Mouse (Mus musculus) left cerebral cortex, postnatal 25 days (tissue): ENCODE data around the gene Luc7l3. TPM values are rescaled to one million over a fixed set of nuclear protein-coding genes. Genes with fewer than 3 reads are reported as not detected.

Experiments used
- DNase-seq, 2 experiments: peaks; one replicate each; pipeline ENCODE4 v3.0.0; 2022; ENCODE audit warnings: low spot score in 2 of 2, mixed read lengths in 1 of 2
- intact Hi-C: fragments of 180-260 bp; cut with DNase I; formaldehyde crosslinking; loops from one replicate; pipeline ENCODE4 v1.15.1; 2025
- total RNA-seq, 2 experiments: library from RNA; stranded (reverse); gene quantifications; 2 replicates each; pipeline ENCODE4 v1.2.3; 2021

The Luc7l3 gene
- total RNA-seq, 2 experiments from 2014 or later: 108 to 120 TPM

DNA sequence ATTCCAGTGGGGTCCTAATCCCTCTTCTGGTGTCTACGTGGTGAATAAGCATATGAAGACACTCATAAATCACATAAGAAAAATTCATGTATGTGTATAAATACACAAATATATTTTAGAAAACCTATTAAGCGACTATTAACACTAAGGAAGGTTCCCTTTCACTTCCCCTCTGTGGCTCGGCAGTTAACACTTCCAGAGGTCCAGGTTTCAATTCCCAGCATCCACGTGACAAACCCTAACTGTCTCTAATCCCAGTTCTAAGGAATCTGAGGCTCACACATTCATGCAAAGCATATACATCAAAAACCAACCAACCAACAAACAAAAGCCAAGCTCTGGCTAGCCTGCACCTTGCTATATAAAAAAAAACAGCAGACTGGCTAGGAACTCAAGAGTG lies 4.3 kb downstream of the Luc7l3 start:
- intact Hi-C loops: no loop called here

DNA sequence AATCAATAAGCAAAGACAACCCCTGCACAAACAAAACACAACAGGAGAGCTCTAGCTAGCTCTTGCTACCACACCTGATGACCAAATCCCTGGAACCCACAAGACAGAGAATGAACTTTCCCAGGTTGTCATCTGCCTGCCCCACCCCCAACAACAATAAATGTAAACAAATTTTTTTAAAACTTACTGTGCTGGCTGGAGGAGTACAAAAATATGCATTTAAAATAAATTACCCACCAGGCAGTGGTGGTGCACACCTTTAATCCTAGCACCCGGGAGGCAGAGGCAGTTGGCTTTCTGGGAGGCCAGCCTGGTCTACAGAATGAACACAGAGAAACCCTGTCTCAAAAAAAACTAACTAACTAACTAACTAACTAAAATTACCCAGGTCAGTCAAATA lies 4.8 kb downstream of the Luc7l3 start:
- DNase-seq: no peak

More for the DNA sequence above, 4.3 kb downstream of the Luc7l3 start:
- DNase-seq: no peak

DNA sequence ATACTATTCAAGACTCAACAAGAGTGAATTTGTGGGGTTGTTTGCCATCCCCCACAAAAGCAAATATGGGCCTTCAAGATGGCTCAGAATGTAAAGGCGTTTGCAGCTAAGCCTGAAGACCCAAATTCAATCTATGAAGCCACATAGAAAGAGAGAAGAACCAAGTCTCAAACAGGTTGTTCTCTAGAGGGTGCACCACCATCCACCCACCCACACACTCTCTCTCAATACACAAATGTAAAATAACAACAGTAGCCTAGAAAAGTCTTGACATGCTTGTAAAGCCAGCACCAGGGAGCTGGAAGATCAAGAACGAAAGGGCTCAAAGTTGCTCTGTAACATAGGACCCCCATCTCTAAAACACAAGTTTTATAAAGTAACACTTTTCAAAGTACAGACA lies 5.3 kb downstream of the Luc7l3 start:
- intact Hi-C loops: no loop called here
- no peak for DNase-seq

More for the DNA sequence above, 4.8 kb downstream of the Luc7l3 start:
- intact Hi-C loops: no loop called here

DNA sequence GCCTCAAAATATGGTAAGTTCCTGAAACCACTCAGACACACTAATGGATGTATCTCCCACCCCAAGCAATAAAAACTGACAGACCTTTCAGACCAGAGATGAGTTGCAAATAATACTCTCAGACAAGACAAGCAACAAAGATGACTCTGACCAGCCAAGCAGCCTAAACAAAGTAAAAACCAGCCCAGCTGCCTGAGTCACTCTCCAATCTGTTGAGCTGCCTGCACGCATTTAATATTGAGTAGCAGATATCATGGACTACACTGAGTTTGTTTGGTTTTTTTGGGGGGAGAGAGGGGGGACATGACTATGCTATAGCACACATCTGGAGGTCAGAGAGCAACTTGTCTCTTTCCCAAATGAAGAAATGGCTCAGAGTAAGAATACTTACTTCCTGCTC lies 6.5 kb downstream of the Luc7l3 start:
- no peak for DNase-seq
- intact Hi-C loops: no loop called here

DNA sequence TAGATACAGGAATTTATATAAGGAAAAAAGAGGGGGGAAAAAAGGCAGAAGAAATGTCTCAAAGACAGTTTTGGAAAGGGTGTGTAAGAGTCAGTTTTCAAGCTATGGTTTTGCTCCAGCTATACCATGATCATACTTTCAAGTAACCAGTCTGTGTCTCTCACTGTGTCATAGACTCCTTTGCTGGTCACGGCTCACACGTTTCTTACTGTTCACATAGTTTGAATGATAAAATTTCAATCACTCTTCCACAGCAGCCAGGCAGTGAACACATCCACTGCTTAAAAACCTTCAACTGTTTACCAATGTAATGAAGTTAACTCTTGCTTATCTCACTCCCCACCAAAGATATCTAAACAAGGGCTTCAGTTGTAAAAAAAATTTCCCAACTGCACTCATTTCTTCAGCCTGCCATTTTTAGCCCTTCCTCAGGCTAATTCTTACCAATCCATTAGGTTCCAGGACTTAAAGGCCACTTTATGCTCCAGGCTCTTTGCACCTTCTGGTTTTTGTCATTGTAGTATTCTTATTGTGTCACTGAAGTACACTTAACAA lies 7.6 kb downstream of the Luc7l3 start:
- no peak for DNase-seq
- intact Hi-C loops: no loop called here

DNA sequence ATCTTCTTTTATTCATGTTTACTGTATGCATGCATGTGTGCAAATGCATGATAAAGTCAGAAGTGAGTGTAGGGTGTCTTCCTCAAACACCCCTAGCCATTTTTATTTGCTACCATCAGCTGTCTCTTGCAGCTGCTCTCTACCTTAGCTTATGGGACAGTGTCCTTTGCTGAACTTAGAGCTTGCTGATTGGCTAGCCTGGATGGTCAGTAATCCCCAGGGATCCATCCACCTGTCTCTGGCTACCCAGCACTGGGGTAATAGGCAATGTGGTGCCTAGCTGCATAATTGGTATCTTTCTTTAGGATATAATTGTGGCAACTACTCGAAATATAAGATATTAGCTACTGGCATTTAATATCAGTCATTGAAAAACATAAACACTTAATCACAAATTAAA lies 9.1 kb downstream of the Luc7l3 start:
- no peak for DNase-seq
- intact Hi-C loops: no loop called here

DNA sequence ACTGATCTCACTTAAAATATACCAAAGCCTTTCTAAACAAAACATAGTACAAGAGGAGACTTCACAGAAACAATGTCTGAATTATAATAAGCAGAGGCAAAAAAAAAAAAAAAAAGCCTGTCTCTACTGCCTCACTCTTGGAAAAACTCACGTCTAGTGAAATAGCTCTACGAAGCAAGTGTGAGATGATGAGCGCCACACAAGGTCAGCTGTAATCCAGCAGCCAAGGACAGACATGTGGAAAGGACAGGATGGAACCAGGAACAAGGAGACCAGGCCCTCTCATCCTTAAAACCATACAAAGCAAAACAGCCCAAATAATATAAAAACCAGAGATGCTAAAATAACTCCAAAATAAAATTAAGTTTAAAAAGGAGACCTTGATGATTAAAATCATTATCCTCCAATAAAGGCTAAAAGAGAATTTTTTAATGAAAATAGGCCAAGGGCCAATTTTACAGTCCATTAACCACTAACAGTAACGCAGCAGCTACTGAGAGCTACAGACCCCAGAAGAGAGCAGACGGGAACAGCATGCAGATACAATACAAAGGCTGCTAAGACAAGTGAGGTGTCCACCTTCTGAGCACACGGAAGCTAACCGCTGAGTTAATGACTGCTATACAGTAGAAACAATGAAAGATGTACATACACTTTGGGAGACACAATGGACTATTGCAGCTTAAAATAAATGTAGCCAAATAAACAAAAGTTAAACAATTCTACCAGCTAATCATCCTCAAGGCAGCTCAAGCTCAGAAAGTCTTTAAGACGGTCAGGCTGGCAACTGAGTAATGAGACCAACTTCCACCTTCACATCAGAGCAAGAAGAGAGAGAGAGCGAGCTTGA lies 26.6 kb downstream of the Luc7l3 start:
- no peak for DNase-seq
- intact Hi-C loops: no loop called here

DNA sequence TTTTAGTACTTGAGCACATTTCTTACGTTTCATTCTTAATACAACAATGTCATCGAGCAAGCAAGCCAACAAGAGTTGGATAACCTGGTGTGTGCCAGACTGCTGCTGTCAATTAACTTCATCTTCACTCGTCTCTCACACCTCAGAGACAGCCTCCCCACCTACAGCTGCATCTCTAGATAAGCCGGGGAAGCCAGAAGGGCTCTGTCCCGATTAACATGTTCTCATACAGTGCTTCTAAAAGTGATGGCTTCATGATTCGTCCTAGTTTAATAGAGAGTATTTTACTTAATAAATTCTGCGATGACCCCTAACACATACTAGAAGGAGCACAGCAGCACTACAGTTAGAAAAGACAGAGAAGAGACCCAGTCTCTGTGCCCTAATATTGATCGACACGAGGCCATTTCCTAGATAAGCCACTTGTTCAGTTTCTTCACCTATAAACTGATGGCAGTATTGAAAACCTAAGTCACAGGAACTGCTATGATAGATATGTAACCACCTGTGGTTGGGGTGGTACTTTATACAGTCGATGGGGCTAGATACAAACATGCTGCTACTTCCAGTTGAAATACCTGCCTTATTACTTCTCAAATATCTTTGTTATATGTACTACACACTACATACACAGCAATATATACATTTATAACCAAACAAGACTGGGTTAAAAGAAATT lies 31.6 kb downstream of the Luc7l3 start:
- intact Hi-C loops: no loop called here
- no peak for DNase-seq

DNA sequence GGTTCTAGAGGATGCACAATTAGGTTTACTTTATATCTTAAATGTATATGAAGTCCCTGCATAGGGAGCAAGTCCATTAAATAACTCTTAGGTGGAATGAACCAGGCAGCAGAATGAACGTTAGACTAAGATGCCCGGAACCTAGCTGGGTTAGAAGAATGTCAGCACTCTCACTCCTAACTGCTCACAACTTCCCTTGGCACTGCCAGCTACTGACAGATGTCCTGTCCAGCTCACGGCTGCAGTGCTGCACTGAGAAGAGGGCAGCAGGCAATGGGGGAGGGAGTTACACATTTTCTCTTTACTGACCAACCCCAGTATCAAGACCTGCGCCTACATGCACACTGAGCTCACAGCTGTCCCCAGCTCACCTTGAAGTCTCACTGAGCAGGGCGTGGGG lies 34.7 kb downstream of the Luc7l3 start:
- no peak for DNase-seq
- intact Hi-C loops: no loop called here

DNA sequence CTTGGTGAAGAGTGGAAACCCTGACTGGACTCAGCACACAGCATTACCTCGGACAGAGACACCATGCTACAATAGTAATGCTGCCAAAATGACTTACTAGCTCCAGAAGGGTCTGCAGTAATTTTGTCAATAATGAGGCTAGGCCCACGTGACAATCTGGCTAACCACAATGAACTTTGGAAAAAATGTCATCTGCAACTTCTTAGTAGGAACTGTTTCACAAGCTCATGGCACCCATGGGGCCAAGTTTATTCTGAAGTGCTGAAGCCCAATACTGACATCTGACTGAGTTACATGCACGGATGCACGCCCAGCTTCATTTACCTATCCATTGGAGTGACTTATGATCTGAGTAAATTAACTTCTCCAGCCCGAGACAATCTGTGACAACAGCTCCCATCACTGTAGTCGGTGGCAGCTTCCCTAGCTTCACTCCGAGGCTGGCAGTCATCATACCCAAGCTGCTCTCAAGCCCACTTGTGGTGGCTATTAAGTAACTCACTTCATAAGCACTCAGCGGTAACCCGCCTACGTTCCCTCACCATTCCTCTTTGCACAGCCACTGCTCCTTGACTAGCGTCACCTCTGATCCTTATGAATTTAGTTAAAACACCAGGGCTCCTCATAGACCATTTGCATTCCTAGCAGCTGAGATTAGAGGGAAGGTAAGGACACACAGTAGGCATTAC lies 35.8 kb downstream of the Luc7l3 start:
- DNase-seq: no peak
- intact Hi-C loops: no loop called here

DNA sequence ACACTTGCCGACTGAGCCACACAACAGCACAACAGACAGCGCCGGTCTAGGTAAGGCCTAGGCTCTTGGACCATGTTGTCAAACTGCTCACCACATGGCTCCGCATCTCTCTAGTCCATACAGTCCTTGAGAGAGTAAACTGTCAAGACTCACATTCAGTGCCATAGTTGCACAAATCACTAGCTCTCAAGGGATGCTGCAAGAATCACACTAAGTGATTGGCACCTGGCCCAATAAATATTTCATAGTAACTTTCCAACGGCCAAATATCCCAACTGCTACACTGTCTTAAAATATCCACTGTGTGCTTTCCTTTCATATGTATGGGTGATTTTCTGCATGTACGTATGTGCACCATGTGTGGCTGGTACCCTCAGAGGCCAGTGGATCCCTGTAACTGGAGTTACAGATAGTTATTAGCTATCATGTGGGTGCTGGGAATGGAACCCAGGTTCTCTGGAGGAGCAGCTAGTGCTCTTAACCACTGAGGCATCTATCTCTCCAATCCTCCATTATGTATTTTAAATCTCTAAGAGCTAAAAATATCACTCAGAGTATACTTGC lies 38.2 kb downstream of the Luc7l3 start:
- DNase-seq: no peak
- intact Hi-C loops: no loop called here

DNA sequence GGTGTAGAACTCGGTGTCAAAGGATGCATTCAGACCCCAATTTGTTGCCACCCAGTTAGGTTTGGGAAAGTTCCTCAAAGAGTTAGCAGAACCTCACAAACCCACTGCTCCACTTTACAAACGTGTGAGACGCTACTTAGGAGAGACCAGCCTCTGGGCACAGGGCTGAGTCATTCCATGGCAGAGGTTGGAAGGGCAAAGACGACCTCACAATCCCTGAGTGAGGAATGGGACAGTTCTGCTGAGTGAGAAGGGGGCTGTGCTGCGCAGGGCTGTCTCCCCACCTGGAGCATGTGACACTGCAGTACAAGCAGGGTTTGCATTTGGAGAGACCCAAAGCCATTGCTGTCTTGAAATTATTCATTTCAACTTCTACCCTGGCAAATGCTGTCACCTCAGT lies 39.5 kb downstream of the Luc7l3 start:
- intact Hi-C loops: no loop called here

DNA sequence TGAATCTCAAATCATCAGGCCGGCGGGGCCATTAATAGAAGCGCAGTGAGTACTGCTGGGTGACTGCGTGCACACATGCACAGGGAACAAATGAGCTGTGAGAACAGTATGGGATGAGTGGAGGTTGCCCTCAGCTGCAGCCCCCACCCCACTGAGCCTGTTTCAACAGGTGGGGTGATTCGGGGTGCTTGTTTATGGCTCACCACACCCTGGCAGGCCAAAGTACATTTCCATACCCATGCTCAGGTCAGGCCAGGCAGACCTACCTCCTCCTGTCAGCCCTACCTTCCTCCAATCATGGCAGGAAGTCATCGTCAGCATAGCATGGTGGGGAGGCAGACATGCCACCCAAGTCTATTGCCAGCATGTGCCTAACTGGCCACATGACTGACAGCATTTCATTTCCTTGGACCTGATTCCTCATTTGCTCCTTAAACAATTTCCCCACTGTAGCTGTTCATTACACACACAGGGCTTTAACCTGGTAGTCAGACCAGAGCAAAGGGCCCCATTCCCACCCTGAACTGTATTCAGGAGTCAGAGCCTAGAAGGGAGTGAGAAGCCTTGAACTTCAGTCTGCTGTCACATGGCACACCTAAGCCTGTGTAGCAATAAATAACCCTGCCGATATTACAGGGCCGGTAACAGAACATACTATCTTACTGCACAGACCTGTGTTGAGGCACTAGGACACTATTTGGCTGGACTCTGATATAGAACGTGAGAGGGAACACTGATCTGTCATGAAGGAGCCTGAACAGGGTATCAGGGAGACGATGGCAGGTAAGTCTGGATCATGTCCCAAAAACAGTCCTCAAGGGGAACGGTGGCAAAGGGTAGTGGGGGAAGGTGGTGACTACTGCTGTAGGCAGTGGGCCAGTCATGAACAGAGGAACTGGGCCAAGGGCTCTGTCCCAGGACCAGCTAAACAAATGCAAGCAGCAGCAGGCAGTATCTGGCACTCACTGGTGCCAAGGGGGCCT lies 40.3 kb downstream of the Luc7l3 start, which contains the start of gene Gm21885:
Gene Gm21885 (plus strand): TSS at position 675 of the 983 bp plus-strand sequence.
- no peak for DNase-seq

More for the DNA sequence above, 39.5 kb downstream of the Luc7l3 start:
- DNase-seq: no peak

DNA sequence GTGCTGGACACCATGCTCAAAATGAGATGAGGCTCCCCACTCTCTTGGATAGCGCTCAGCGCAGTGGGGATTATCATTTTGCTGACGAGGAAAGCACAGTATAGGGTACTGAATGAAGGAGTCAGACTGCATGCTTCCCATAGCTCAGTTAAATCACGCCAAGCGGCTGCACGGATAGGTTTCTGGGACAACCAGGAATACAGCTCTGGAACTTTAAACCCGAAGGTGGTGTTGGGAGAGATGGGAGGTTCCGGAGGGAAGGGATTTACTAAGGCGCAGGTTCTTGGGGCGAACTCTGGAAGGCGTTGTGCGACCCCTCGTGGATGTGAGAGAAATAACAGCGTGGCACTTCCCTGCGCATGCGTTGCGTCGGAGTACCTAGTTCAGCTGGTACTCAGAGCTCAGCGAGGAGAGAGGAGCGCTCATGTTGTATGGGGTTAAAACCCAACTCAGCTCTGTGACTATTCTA lies 44.9 kb downstream of the Luc7l3 start:
- intact Hi-C loops: loop anchor here (1.0 kb wide), 2 partner anchors 41 to 149 kb away; no protein-coding TSS in a partner anchor
- peak; percentile 90 to 97 for DNase-seq

More for the DNA sequence above, 40.3 kb downstream of the Luc7l3 start, which contains the start of gene Gm21885:
- intact Hi-C loops: no loop called here

DNA sequence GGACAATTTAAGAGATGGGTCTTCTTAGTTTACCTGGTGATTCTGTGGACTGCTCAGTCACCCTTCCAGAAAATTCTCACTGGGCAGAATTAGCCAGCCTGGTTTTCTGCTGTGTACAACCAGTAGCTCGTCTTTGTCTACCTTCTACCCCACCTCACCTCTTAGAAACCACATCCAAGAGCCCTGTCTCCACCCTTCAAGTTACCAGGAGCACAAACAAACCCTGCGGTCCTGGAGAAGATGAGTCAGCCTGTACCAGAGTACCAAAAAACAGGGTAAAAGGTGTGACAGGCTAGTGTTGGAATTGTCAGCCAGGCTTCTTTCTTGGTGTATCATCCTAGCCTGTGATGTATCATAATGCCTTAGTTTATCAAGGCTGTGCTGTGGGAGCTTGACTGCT lies 46.1 kb downstream of the Luc7l3 start:
- intact Hi-C loops: no loop called here
- no peak for DNase-seq

DNA sequence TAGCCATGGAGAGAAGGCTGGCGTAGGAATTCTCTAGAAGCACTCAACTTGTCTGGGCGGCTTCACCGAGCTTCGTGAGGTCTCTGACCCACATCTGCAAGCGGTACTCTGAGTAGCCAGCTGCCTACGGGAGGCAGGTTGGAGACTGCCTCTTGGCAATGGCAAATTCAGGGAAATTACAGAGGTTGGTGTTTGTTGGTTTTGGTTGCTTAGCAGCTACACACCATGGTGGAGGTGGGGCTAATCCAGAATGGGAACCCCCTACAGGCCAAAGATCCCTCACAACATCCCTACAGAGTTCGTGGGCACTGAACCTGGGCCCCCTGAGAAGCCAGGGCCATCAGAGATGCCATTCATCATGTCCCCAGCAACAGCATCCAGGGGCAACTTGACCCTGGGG lies 46.6 kb downstream of the Luc7l3 start:
- DNase-seq: no peak
- intact Hi-C loops: no loop called here

DNA sequence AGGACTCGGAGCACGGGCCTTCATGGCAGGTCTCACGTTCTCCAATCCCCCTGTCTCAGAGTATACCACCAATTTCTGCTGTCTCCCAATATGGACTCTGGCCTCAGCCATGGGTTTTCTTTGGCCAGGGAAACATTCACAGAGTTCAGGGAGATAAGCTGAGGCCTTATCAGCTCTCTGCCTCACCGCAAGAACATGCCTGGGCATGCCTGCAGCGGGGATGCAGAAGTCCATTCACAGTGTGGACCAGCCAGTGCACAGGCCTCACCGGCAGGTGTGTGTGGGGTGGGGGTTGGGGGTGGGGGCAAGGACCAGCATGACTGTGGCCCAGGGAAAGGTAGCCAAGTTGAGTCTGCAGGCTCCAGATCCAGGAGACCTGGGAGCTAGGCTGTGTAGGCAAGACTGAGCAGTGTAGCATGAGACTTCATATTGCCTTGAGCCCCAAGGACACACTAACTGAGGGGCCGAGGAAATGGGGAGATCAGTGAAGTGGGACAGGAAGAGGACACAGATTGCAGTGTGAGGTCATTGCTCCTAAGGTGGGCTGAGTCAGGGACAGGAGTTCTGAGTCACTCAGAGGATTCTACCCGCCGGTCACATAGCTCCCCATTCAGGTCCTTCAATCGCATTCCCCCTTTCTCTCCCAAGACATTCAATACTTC lies 47.5 kb downstream of the Luc7l3 start:
- DNase-seq: no peak
- intact Hi-C loops: no loop called here
